Mouse (Mus musculus): ENCODE data around the gene Ovca2.

DNA sequence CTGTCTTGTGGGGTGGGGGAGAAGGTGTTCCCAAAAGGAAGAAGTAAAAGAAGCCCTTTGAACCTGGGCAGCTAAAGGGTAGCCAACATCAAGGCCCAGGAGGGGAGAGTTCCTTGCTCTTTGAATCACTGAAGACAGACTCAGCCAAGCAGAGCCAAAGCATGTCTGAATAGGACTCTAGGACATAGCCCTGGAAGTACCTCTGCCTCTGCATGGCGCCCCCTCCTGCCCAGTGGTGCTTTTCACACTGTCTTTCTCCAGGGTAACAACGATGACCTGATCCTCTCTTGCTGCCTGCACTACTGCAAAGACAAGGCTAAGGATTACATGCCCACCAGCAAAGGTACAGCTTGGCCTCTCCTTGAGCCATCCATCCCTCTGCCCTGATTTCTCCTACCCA, 19.1 kb downstream of the Ovca2 start:
- TF ChIP-seq CTCF (IDR thresholded peaks at IDR 0.05; ENCODE audit: borderline replicate concordance, control insufficient read depth, extremely low read depth, insufficient read depth, low read length, poor library complexity), result peak; percentile 32; the same call in 1 of the 2 replicates
- no peak for TF ChIP-seq POLR2A (IDR thresholded peaks at IDR 0.05; ENCODE audit: control insufficient read depth, extremely low read depth, insufficient read depth, low read length, poor library complexity)

All from thymus, adult 2 months (tissue).